In the genomic region with DNA sequence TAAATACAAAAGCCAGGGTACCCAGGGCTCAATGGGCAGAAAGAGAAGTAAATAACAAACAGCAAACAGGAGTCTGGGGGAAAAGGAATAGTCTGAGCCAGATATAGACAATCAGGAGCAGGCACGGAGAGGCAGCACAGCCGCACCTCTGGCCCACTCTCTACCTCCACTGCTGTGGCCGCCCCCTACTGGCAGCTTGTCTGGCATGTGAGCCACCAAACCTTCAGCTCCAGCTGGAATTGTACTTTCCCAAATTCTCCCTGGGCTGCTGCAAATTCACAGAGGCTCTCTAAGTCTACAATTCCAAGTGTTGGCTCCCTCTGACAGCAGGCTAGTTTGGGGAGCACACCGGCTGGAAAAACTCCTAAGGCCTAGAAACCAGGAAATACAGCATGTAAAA, we compare ENCODE assay signal across 12 mouse cellular contexts. TPM values are rescaled to one million over a fixed set of nuclear protein-coding genes. Genes with fewer than 3 reads are reported as not detected.
DNase-seq lines count a peak whose midpoint lies in the region; ATAC-seq and TF ChIP-seq lines count a peak whose summit lies in the region.
"Had no signal": no experiment of that assay in that cellular context is flagged by ENCODE, and none has a peak within 500 bp of the region (broad histone marks: within the 10 kb centered on the region; RNA-seq: fewer than 3 reads in every experiment).

No protein-coding gene starts in this region.

- peaks cover 5% of the 10 kb centered on the region; the same call in 1 of the 2 replicates for H3K9me3 ChIP-seq in forebrain, embryonic 15.5 days
- H3K9me3 ChIP-seq: embryonic facial prominence, embryonic 15.5 days had no signal

- no peaks in the 10 kb centered on the region for H3K36me3 ChIP-seq in forebrain, embryonic 15.5 days
- H3K36me3 ChIP-seq: embryonic facial prominence, embryonic 15.5 days had no signal

- no peaks in the 10 kb centered on the region for H3K4me1 ChIP-seq in forebrain, embryonic 15.5 days
- H3K4me1 ChIP-seq: embryonic facial prominence, embryonic 15.5 days had no signal

- H3K4me3 ChIP-seq in layer of hippocampus, adult 2 months, result no peak overlapping the region
- H3K4me3 ChIP-seq in forebrain, embryonic 15.5 days, result no peak overlapping the region
- H3K4me3 ChIP-seq: embryonic facial prominence, embryonic 15.5 days had no signal

- 71% methylated on average over 4 of the region's 4 CpGs for WGBS in forebrain, embryonic 15.5 days

- DNase-seq in CD4-positive, CD25-positive, alpha-beta regulatory T cell, adult 2 months (ENCODE audit: low read depth, low spot score), result peak; percentile 11
- DNase-seq in layer of hippocampus, adult 2 months (ENCODE audit: low spot score in 2 of 2), result no peak
- DNase-seq in layer of hippocampus, postnatal 10 days (ENCODE audit: low spot score in 2 of 2), result no peak
- peak; percentile 38 for DNase-seq in ES-CJ7 (ENCODE audit: low read depth, low spot score)
- DNase-seq in lung, postnatal 10 days, result peak; percentile 46
- DNase-seq in embryo, embryonic 10 days (ENCODE audit: low spot score), result no peak
- DNase-seq: cerebellum, adult 8-10 months had no signal

- no peak overlapping the region for H3K4me2 ChIP-seq in forebrain, embryonic 15.5 days (replicated peaks)
- H3K4me2 ChIP-seq: embryonic facial prominence, embryonic 15.5 days had no signal

- TF ChIP-seq CTCF in layer of hippocampus, adult 2 months (conservative IDR thresholded peaks at IDR 0.05), result peak; percentile 58

- H3K9ac ChIP-seq in forebrain, embryonic 15.5 days (replicated peaks), result no peak overlapping the region
- H3K9ac ChIP-seq: embryonic facial prominence, embryonic 15.5 days had no signal

- no peak overlapping the region for H3K27ac ChIP-seq in layer of hippocampus, adult 2 months
- H3K27ac ChIP-seq in forebrain, embryonic 15.5 days (replicated peaks), result no peak overlapping the region
- H3K27ac ChIP-seq: embryonic facial prominence, embryonic 15.5 days; macrophage had no signal

- no peak for ATAC-seq in CD4-positive, CD25-positive, alpha-beta regulatory T cell, adult 4 months
- no peak for ATAC-seq in forebrain, embryonic 15.5 days (replicated peaks)
- ATAC-seq: hindbrain, embryonic 16.5 days had no signal

- H3K27me3 ChIP-seq in forebrain, embryonic 15.5 days, result no peaks in the 10 kb centered on the region
- H3K27me3 ChIP-seq: embryonic facial prominence, embryonic 15.5 days had no signal

RNA-seq across cellular contexts. Expression of a gene that starts 39.3 kb away (rescaled TPM):
- not detected for polyA plus RNA-seq in CD4-positive, CD25-positive, alpha-beta regulatory T cell, adult 4 months (2017; shearing (Covaris generic))
- total RNA-seq in layer of hippocampus, adult 2 months (2021), result 10 to 100 TPM; 14.4 to 16.4 TPM
- total RNA-seq in layer of hippocampus, postnatal 10 days (2021), result 10 to 100 TPM; 42.3 to 43.0 TPM
- 5.9 and 7.2 TPM in 2 replicates for polyA plus RNA-seq in forebrain, embryonic 15.5 days (2015; fragmentation: Nextera tagmentation; extraction: Ambion mirVana)

Comparison
In these comparisons a context has a peak if more than half of its experiments do, and no peak if none do; other contexts are left out.
1. DNase-seq: peak in CD4-positive, CD25-positive, alpha-beta regulatory T cell, adult 2 months (single experiment), ES-CJ7 (single experiment) and lung, postnatal 10 days (single experiment); none in layer of hippocampus, adult 2 months (0 of 2), layer of hippocampus, postnatal 10 days (0 of 2) and embryo, embryonic 10 days (single experiment).